Comparison of ENCODE assay signal across 9 mouse cellular contexts in the genomic region with DNA sequence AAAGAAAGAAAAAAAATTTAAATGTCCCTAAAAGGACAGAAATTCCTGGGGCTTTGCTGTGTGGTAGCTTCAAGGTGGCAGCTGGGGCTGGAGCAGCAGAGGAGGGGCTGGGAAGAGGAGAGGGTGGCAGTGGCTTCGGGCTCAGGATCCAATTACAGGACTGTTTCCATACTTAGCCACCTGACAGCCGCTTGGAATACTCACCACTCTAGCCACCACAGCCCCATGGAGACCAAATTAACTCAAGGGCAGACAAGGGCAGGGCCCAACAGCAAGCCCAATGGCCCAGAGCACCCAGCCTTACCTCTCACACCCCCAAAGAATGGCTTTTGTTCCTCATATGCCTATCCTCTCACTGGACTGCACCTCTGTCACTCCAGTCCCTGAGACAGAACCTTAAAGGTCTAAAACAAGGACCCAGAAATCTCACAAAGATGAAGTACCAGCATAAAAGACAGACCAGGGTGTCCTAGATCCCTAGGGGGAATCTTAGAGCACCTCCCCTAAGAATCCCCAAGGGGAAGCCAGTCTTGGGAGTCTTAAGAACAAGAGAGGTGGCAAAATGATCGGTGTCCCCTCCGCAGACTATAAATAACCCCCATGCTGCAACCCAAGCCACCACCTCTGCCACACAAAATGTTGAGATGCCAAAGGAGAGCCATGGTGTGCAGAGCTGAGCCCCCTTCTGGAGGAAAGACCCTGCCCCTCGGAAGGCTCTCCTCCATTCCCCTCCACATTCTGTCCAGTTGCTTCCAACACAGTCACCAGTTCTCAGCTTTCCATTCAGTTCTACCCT. TPM values are rescaled to one million over a fixed set of nuclear protein-coding genes. Genes with fewer than 3 reads are reported as not detected.
DNase-seq lines count a peak whose midpoint lies in the region; ATAC-seq and TF ChIP-seq lines count a peak whose summit lies in the region.
"Had no signal": no experiment of that assay in that cellular context is flagged by ENCODE, and none has a peak within 500 bp of the region (broad histone marks: within the 10 kb centered on the region; RNA-seq: fewer than 3 reads in every experiment).

No protein-coding gene starts in this region.

- 0 out of 2 replicates have a peak overlapping the region, but pooled peaks have one; percentile 4 for H3K9ac ChIP-seq in embryonic facial prominence, embryonic 14.5 days (ENCODE audit: low read depth, low read length)
- H3K9ac ChIP-seq in heart, embryonic 14.5 days (ENCODE audit: low read length): peak overlapping the region; percentile 88
- no peak overlapping the region for H3K9ac ChIP-seq in limb, embryonic 12.5 days (replicated peaks)

- no peaks in the 10 kb centered on the region for H3K36me3 ChIP-seq in embryonic facial prominence, embryonic 14.5 days (ENCODE audit: control insufficient read depth, insufficient read depth, low read length)
- H3K36me3 ChIP-seq in heart, embryonic 14.5 days (ENCODE audit: control insufficient read depth, insufficient read depth, low read length): peaks cover 11% of the 10 kb centered on the region
- H3K36me3 ChIP-seq in limb, embryonic 12.5 days: no peaks in the 10 kb centered on the region

- no peak overlapping the region for H3K4me3 ChIP-seq in layer of hippocampus, adult 2 months
- no peak overlapping the region; the same call in 1 of the 2 replicates for H3K4me3 ChIP-seq in embryonic facial prominence, embryonic 14.5 days (ENCODE audit: low read depth, low read length)
- peak overlapping the region; percentile 43 to 61 for H3K4me3 ChIP-seq in heart, embryonic 14.5 days (ENCODE audit: control insufficient read depth in 1 of 2, insufficient read depth in 1 of 2, low read depth in 1 of 2, low read length in 2 of 2)
- H3K4me3 ChIP-seq in limb, embryonic 12.5 days (replicated peaks): no peak overlapping the region

- no peaks in the 10 kb centered on the region for H3K9me3 ChIP-seq in embryonic facial prominence, embryonic 14.5 days (ENCODE audit: control insufficient read depth, low read length)
- no peaks in the 10 kb centered on the region for H3K9me3 ChIP-seq in heart, embryonic 14.5 days (ENCODE audit: control insufficient read depth, low read length)
- H3K9me3 ChIP-seq in limb, embryonic 12.5 days: 0 out of 2 replicates have a peak, but pooled peaks cover under 1% of the 10 kb centered on the region

- no peak for DNase-seq in layer of hippocampus, adult 2 months (ENCODE audit: low spot score in 2 of 2)
- DNase-seq in layer of hippocampus, adult 18-20 months (ENCODE audit: low spot score in 2 of 2): no peak
- peak; percentile 81 for DNase-seq in embryonic facial prominence, embryonic 14.5 days (ENCODE audit: low spot score)
- no peak for DNase-seq in ovary, postnatal 14 days (ENCODE audit: low spot score)
- no peak for DNase-seq in frontal cortex, postnatal 36 days (ENCODE audit: low spot score in 2 of 2)
- DNase-seq in frontal cortex, postnatal 14 days (ENCODE audit: low spot score in 2 of 2): no peak

- no peaks in the 10 kb centered on the region for H3K4me1 ChIP-seq in embryonic facial prominence, embryonic 14.5 days (ENCODE audit: control insufficient read depth, insufficient read depth, low read length)
- peaks cover 14 to 33% of the 10 kb centered on the region in 2 experiments for H3K4me1 ChIP-seq in heart, embryonic 14.5 days (ENCODE audit: control insufficient read depth in 2 of 2, insufficient read depth in 2 of 2, low read length in 2 of 2)
- peaks cover 25% of the 10 kb centered on the region for H3K4me1 ChIP-seq in limb, embryonic 12.5 days (replicated peaks)

- ATAC-seq in embryonic facial prominence, embryonic 14.5 days (ENCODE audit: low read depth): peak; percentile 93
- peak; percentile 90 for ATAC-seq in heart, embryonic 14.5 days (ENCODE audit: insufficient number of reproducible peaks, insufficient read depth, low FRiP score, low read depth)
- ATAC-seq in limb, embryonic 12.5 days (ENCODE audit: insufficient number of reproducible peaks, insufficient read depth, low FRiP score, low TSS enrichment, low read depth): peak; percentile 79

- H3K4me2 ChIP-seq in embryonic facial prominence, embryonic 14.5 days (ENCODE audit: low read depth, low read length): peak overlapping the region; percentile 3; the same call in 1 of the 2 replicates
- H3K4me2 ChIP-seq in heart, embryonic 14.5 days (ENCODE audit: low read length): peak overlapping the region; percentile 75
- no peak overlapping the region for H3K4me2 ChIP-seq in limb, embryonic 12.5 days

- TF ChIP-seq CTCF in layer of hippocampus, adult 2 months (conservative IDR thresholded peaks at IDR 0.05): no peak

- peak overlapping the region; percentile 32; the same call in 1 of the 2 replicates for H3K27ac ChIP-seq in layer of hippocampus, adult 2 months
- H3K27ac ChIP-seq in embryonic facial prominence, embryonic 14.5 days (replicated peaks; ENCODE audit: low read depth, low read length): 0 out of 2 replicates have a peak overlapping the region, but pooled peaks have one; percentile 54
- peak overlapping the region; percentile 100 for H3K27ac ChIP-seq in heart, embryonic 14.5 days (replicated peaks in 1 of 2; ENCODE audit: control insufficient read depth in 1 of 2, insufficient read depth in 1 of 2, low read depth in 2 of 2, low read length in 2 of 2)
- peak overlapping the region; percentile 42; the same call in 1 of the 2 replicates for H3K27ac ChIP-seq in limb, embryonic 12.5 days
- H3K27ac ChIP-seq: macrophage had no signal

- WGBS in embryonic facial prominence, embryonic 14.5 days: 58% methylated on average over 5 of the region's 5 CpGs
- 41% methylated on average over 5 of the region's 5 CpGs for WGBS in heart, embryonic 14.5 days
- WGBS in limb, embryonic 12.5 days: 60% methylated on average over 5 of the region's 5 CpGs

- H3K27me3 ChIP-seq in embryonic facial prominence, embryonic 14.5 days (replicated peaks; ENCODE audit: control insufficient read depth, insufficient read depth, low read length): no peaks in the 10 kb centered on the region
- no peaks in the 10 kb centered on the region for H3K27me3 ChIP-seq in heart, embryonic 14.5 days (ENCODE audit: control insufficient read depth, insufficient read depth, low read length)
- H3K27me3 ChIP-seq in limb, embryonic 12.5 days: no peaks in the 10 kb centered on the region

RNA-seq across cellular contexts. Expression of gene Srl, which starts 19.7 kb away (rescaled TPM):
- 10 to 100 TPM; 13.2 to 14.9 TPM for total RNA-seq in layer of hippocampus, adult 2 months (2021)
- 10 to 100 TPM; 10.0 to 10.3 TPM for total RNA-seq in layer of hippocampus, adult 18-20 months (2021)
- 89.2 and 112 TPM in 2 replicates for polyA plus RNA-seq in embryonic facial prominence, embryonic 14.5 days (2014; fragmentation: Nextera tagmentation; extraction: Ambion mirVana)
- 259 and 288 TPM in 2 replicates for polyA plus RNA-seq in heart, embryonic 14.5 days (2014; fragmentation: Nextera tagmentation; extraction: Ambion mirVana)
- polyA plus RNA-seq in limb, embryonic 12.5 days (2016; fragmentation: Nextera tagmentation; extraction: Ambion mirVana): 36.9 and 40.7 TPM in 2 replicates

RNA-seq across cellular contexts. Expression of gene Tfap4, which starts 37.7 kb away (rescaled TPM):
- 1 to 10 TPM; 5.3 to 6.8 TPM for total RNA-seq in layer of hippocampus, adult 2 months (2021)
- total RNA-seq in layer of hippocampus, adult 18-20 months (2021): 1 to 10 TPM; 5.3 TPM
- polyA plus RNA-seq in embryonic facial prominence, embryonic 14.5 days (2014; fragmentation: Nextera tagmentation; extraction: Ambion mirVana): 16.6 and 17.2 TPM in 2 replicates
- 2.5 and 4.1 TPM in 2 replicates for polyA plus RNA-seq in heart, embryonic 14.5 days (2014; fragmentation: Nextera tagmentation; extraction: Ambion mirVana)
- 29.1 and 31.0 TPM in 2 replicates for polyA plus RNA-seq in limb, embryonic 12.5 days (2016; fragmentation: Nextera tagmentation; extraction: Ambion mirVana)

Comparison
In these comparisons a context has a peak if more than half of its experiments do, and no peak if none do; other contexts are left out.
1. H3K27ac ChIP-seq: peak in every context shown above with its lines; median percentile 100 in heart, embryonic 14.5 days; 54 in embryonic facial prominence, embryonic 14.5 days; 42 in limb, embryonic 12.5 days; 32 in layer of hippocampus, adult 2 months.
2. H3K4me3 ChIP-seq: peak in heart, embryonic 14.5 days (2 of 2); none in layer of hippocampus, adult 2 months (single experiment), embryonic facial prominence, embryonic 14.5 days (single experiment) and limb, embryonic 12.5 days (single experiment).
3. Peak in every context shown above with its lines, with median percentiles within 50 percentile points of each other: ATAC-seq.